Mouse (Mus musculus) lung, postnatal 0 days (tissue): Measurements from ENCODE around the gene Tgif1.

Experiments
- CTCF ChIP-seq: IDR thresholded peaks from 2 replicates; pipeline ENCODE4 v1.5.1; 2016; ENCODE audit warnings: antibody characterized with exemption, mild to moderate bottlenecking
- EP300 ChIP-seq: IDR thresholded peaks from 2 replicates; pipeline ENCODE4 v1.6.1; 2016; ENCODE audit warnings: antibody characterized with exemption, mild to moderate bottlenecking, control low read depth

GRCm38 (mm10) chr17:70853436-70853905 is at the start of gene Tgif1:
- TF ChIP-seq EP300: no peak
- no peak; the same call in 1 of the 2 replicates for TF ChIP-seq CTCF
